Mouse (Mus musculus): ENCODE measurements around the gene Slc7a8. TPM values are rescaled to one million over a fixed set of nuclear protein-coding genes. Genes with fewer than 3 reads are reported as not detected.

Gene Slc7a8
- polyA plus RNA-seq, 1 experiment from 2014 or later, result 25.7 TPM

GRCm38 (mm10) chr14:54705844-54706243 is 75.9 kb downstream of the Slc7a8 start:
- no peak overlapping the region for H3K27ac ChIP-seq
- H3K36me3 ChIP-seq (ENCODE audit: insufficient read depth, low read length), result no peaks in the 10 kb centered on the region
- H3K4me1 ChIP-seq (replicated peaks; ENCODE audit: insufficient read depth, low read length), result no peaks in the 10 kb centered on the region
- 53% methylated on average over 5 of the region's 5 CpGs for WGBS
- H3K4me3 ChIP-seq (replicated peaks; ENCODE audit: low read depth, low read length), result no peak overlapping the region
- ATAC-seq (replicated peaks; ENCODE audit: low FRiP score, low read depth) (no peak), DNase-seq (ENCODE audit: low spot score) (no peak)
- H3K27me3 ChIP-seq (ENCODE audit: insufficient read depth, low read length), result 0 out of 2 replicates have a peak, but pooled peaks cover 3% of the 10 kb centered on the region
- no peak for TF ChIP-seq CTCF (IDR thresholded peaks at IDR 0.05; ENCODE audit: low read depth)
- no peak overlapping the region for H3K9ac ChIP-seq (ENCODE audit: low read depth, low read length)
- no peak overlapping the region for H3K4me2 ChIP-seq (ENCODE audit: low read length)
- no peaks in the 10 kb centered on the region for H3K9me3 ChIP-seq (replicated peaks; ENCODE audit: low read length)

- ATAC-seq (replicated peaks; ENCODE audit: low FRiP score, low read depth) (no peak), DNase-seq (ENCODE audit: low spot score) (no peak)
- WGBS, result 30% methylated on average over 10 of the region's 10 CpGs
- no peak overlapping the region for H3K27ac ChIP-seq
- no peak overlapping the region for H3K4me2 ChIP-seq (ENCODE audit: low read length)
- no peak overlapping the region for H3K9ac ChIP-seq (ENCODE audit: low read depth, low read length)
- no peak for TF ChIP-seq CTCF (IDR thresholded peaks at IDR 0.05; ENCODE audit: low read depth)
- H3K4me1 ChIP-seq (replicated peaks; ENCODE audit: insufficient read depth, low read length), result no peaks in the 10 kb centered on the region
- H3K27me3 ChIP-seq (ENCODE audit: insufficient read depth, low read length), result 0 out of 2 replicates have a peak, but pooled peaks cover 3% of the 10 kb centered on the region
- no peak overlapping the region for H3K4me3 ChIP-seq (replicated peaks; ENCODE audit: low read depth, low read length)
- H3K9me3 ChIP-seq (replicated peaks; ENCODE audit: low read length), result no peaks in the 10 kb centered on the region
- no peaks in the 10 kb centered on the region for H3K36me3 ChIP-seq (ENCODE audit: insufficient read depth, low read length)
Measured at GRCm38 (mm10) chr14:54703207-54703606, 78.5 kb downstream of the Slc7a8 start.

DNA sequence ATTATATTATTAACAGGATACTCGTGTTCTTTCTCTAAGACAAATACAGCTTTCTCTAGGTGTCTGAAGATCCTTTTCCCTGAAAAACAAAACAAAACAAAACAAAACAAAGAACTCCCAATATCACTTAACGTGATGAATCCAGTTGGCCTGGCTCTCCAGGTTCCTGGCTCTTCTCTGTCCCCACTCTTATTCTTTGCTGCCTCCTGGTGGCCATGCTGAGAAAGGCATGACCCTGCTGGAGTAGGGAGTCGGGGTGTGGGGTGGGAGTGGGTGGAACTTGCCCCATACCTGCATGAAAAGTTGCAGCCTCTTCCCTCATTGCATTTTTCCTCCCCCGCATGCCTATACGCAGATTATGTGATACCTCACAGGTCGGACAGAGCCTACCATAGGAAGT is 80.4 kb downstream of the Slc7a8 start:
- Histone ChIP-seq H3K9me3 (replicated peaks; ENCODE audit: low read length) (no peaks in the 10 kb centered on the region), H3K4me1 (replicated peaks; ENCODE audit: insufficient read depth, low read length) (no peaks in the 10 kb centered on the region), H3K4me3 (replicated peaks; ENCODE audit: low read depth, low read length) (no peak overlapping the region), H3K27me3 (ENCODE audit: insufficient read depth, low read length) (no peaks in the 10 kb centered on the region), H3K4me2 (ENCODE audit: low read length) (no peak overlapping the region), H3K27ac (no peak overlapping the region), H3K9ac (ENCODE audit: low read depth, low read length) (no peak overlapping the region), H3K36me3 (ENCODE audit: insufficient read depth, low read length) (no peaks in the 10 kb centered on the region)
- peak; percentile 97 for TF ChIP-seq CTCF (IDR thresholded peaks at IDR 0.05; ENCODE audit: low read depth)
- 6% methylated on average over 6 of the region's 6 CpGs for WGBS
- ATAC-seq (replicated peaks; ENCODE audit: low FRiP score, low read depth), result peak; percentile 63; the same call in 1 of the 2 replicates
- DNase-seq (ENCODE audit: low spot score), result peak; percentile 85

DNA sequence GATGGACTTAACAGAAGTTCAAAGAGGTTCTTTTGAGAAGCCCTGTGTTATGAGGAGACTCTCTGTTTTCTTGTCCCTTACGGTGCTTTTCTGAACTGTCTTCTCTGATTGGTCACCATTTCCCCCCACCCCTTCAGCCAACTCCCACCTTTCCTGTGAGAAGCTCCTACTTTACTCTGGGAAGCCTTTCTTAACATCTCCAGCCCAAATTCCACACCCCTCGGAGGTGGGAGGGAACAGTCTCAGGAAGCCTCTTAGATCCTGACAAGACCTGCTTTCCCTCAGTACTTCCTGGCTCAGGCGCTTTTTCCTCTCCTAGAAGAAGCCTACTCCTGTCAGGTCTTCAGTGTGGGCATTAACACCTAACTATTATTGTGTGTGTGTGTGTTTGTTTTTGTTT is 82.2 kb downstream of the Slc7a8 start:
- H3K9me3 ChIP-seq (replicated peaks; ENCODE audit: low read length), result no peaks in the 10 kb centered on the region
- H3K27me3 ChIP-seq (ENCODE audit: insufficient read depth, low read length), result no peaks in the 10 kb centered on the region
- no peak overlapping the region for H3K27ac ChIP-seq
- H3K4me1 ChIP-seq (replicated peaks; ENCODE audit: insufficient read depth, low read length), result no peaks in the 10 kb centered on the region
- WGBS, result 34% methylated on average over 3 of the region's 3 CpGs
- no peak for TF ChIP-seq CTCF (IDR thresholded peaks at IDR 0.05; ENCODE audit: low read depth)
- no peak for DNase-seq (ENCODE audit: low spot score)
- H3K9ac ChIP-seq (ENCODE audit: low read depth, low read length), result no peak overlapping the region
- H3K36me3 ChIP-seq (ENCODE audit: insufficient read depth, low read length), result no peaks in the 10 kb centered on the region
- H3K4me2 ChIP-seq (ENCODE audit: low read length), result no peak overlapping the region
- H3K4me3 ChIP-seq (replicated peaks; ENCODE audit: low read depth, low read length), result no peak overlapping the region
- no peak for ATAC-seq (replicated peaks; ENCODE audit: low FRiP score, low read depth)

GRCm38 (mm10) chr14:54698733-54699132 is 83.0 kb downstream of the Slc7a8 start, which contains the start of gene Gm29776:
Gene Gm29776, minus strand, starts transcription at chr14:54698833.
- H3K4me2 ChIP-seq (ENCODE audit: low read length), result no peak within 1 kb of the TSS
- no peaks in the 10 kb centered on the region for H3K27me3 ChIP-seq (ENCODE audit: insufficient read depth, low read length)
- ATAC-seq (replicated peaks; ENCODE audit: low FRiP score, low read depth) (no peak), DNase-seq (ENCODE audit: low spot score) (no peak)
- H3K9ac ChIP-seq (ENCODE audit: low read depth, low read length), result no peak within 1 kb of the TSS
- no peak for TF ChIP-seq CTCF (IDR thresholded peaks at IDR 0.05; ENCODE audit: low read depth)
- 69% methylated on average over 4 of the region's 4 CpGs for WGBS
- H3K4me3 ChIP-seq (replicated peaks; ENCODE audit: low read depth, low read length), result no peak within 1 kb of the TSS
- H3K9me3 ChIP-seq (replicated peaks; ENCODE audit: low read length), result no peaks in the 10 kb centered on the region
- H3K4me1 ChIP-seq (replicated peaks; ENCODE audit: insufficient read depth, low read length), result no peaks in the 10 kb centered on the region
- H3K36me3 ChIP-seq (ENCODE audit: insufficient read depth, low read length), result no peaks in the 10 kb centered on the region
- no peak within 1 kb of the TSS for H3K27ac ChIP-seq

GRCm38 (mm10) chr14:54696752-54697151 is 85.0 kb downstream of the Slc7a8 start:
- no peak overlapping the region for H3K4me3 ChIP-seq (replicated peaks; ENCODE audit: low read depth, low read length)
- H3K36me3 ChIP-seq (ENCODE audit: insufficient read depth, low read length), result peaks cover 4% of the 10 kb centered on the region; the same call in 1 of the 2 replicates
- ATAC-seq (replicated peaks; ENCODE audit: low FRiP score, low read depth) (no peak), DNase-seq (ENCODE audit: low spot score) (no peak)
- H3K9me3 ChIP-seq (replicated peaks; ENCODE audit: low read length), result no peaks in the 10 kb centered on the region
- H3K9ac ChIP-seq (ENCODE audit: low read depth, low read length), result no peak overlapping the region
- TF ChIP-seq CTCF (IDR thresholded peaks at IDR 0.05; ENCODE audit: low read depth), result no peak
- H3K27me3 ChIP-seq (ENCODE audit: insufficient read depth, low read length), result no peaks in the 10 kb centered on the region
- WGBS, result 84% methylated on average over 4 of the region's 4 CpGs
- H3K4me1 ChIP-seq (replicated peaks; ENCODE audit: insufficient read depth, low read length), result no peaks in the 10 kb centered on the region
- H3K27ac ChIP-seq, result no peak overlapping the region
- no peak overlapping the region for H3K4me2 ChIP-seq (ENCODE audit: low read length)

DNA sequence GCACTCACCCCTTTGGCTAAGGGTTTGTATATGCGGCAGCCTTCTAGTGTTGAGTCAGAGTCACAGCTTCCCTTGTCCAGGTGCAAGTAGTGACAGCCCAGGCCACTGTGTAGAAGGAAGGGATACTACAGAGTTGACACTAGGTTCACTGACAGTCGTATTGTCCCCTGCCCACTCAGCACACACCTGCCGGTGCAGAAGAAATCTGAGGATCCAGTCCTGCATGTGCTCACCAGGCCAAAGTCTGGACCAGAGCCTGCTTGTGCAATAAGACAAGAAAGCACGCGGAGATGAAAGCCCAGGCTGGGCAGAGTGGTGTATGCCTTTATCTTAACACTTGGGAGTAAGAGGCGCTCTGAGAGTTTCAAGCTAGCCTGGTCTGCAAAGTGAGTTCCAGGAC is 86.7 kb downstream of the Slc7a8 start:
- no peak overlapping the region for H3K4me3 ChIP-seq (replicated peaks; ENCODE audit: low read depth, low read length)
- no peak for DNase-seq (ENCODE audit: low spot score)
- no peak overlapping the region for H3K9ac ChIP-seq (ENCODE audit: low read depth, low read length)
- no peak overlapping the region for H3K27ac ChIP-seq
- ATAC-seq (replicated peaks; ENCODE audit: low FRiP score, low read depth), result no peak; the same call in 1 of the 2 replicates
- H3K4me2 ChIP-seq (ENCODE audit: low read length), result no peak overlapping the region
- TF ChIP-seq CTCF (IDR thresholded peaks at IDR 0.05; ENCODE audit: low read depth), result no peak
- no peaks in the 10 kb centered on the region for H3K27me3 ChIP-seq (ENCODE audit: insufficient read depth, low read length)
- H3K9me3 ChIP-seq (replicated peaks; ENCODE audit: low read length), result no peaks in the 10 kb centered on the region
- no peaks in the 10 kb centered on the region for H3K4me1 ChIP-seq (replicated peaks; ENCODE audit: insufficient read depth, low read length)
- peaks cover 12% of the 10 kb centered on the region for H3K36me3 ChIP-seq (ENCODE audit: insufficient read depth, low read length)
- 70% methylated on average over 6 of the region's 6 CpGs for WGBS

Data from kidney, postnatal 0 days (tissue).